In genomic region chr5:28784339-28784966, GRCm38 (mm10) we compare ENCODE assay signal across 28 mouse cellular contexts.
DNase-seq lines count a peak whose midpoint lies in the region; ATAC-seq and TF ChIP-seq lines count a peak whose summit lies in the region.
"Had no signal": no experiment of that assay in that cellular context is flagged by ENCODE, and none has a peak within 500 bp of the region (broad histone marks: within the 10 kb centered on the region; RNA-seq: fewer than 3 reads in every experiment).

No protein-coding gene starts in this region.

- H3K9me3 ChIP-seq in forebrain, postnatal 0 days (ENCODE audit: low read length), result no peaks in the 10 kb centered on the region
- no peaks in the 10 kb centered on the region for H3K9me3 ChIP-seq in forebrain, embryonic 13.5 days (replicated peaks)
- H3K9me3 ChIP-seq in lung, embryonic 14.5 days (ENCODE audit: low read depth, low read length), result no peaks in the 10 kb centered on the region
- H3K9me3 ChIP-seq: embryonic facial prominence, embryonic 10.5 days; embryonic facial prominence, embryonic 13.5 days; forebrain, embryonic 15.5 days; heart, embryonic 10.5 days; heart, embryonic 13.5 days; hindbrain, embryonic 12.5 days; hindbrain, embryonic 15.5 days had no signal

- peak; percentile 29 for DNase-seq in forebrain, postnatal 0 days
- DNase-seq in lung, embryonic 14.5 days, result no peak
- DNase-seq in lung, postnatal 4 days, result no peak
- peak; percentile 49 to 62 for DNase-seq in right cerebral cortex, postnatal 10 days (ENCODE audit: low spot score in 2 of 2)
- DNase-seq in right cerebral cortex, postnatal 36 days (ENCODE audit: low spot score in 2 of 2), result no peak
- no peak for DNase-seq in ovary, postnatal 14 days (ENCODE audit: low spot score)
- DNase-seq: adrenal gland, adult 2 months; adrenal gland, postnatal 14 days; B cell, adult 2 months; cerebellum, adult 11-12 months; cerebellum, adult 8-10 months; cerebellum, postnatal 10 days; cerebellum, postnatal 36 days; embryo, embryonic 11 days; gastrocnemius, postnatal 10 days; gastrocnemius, postnatal 36 days; heart, adult 2 months; heart, postnatal 14 days; heart, postnatal 4 days had no signal

- H3K27me3 ChIP-seq in forebrain, postnatal 0 days (ENCODE audit: insufficient read depth, low read length), result no peaks in the 10 kb centered on the region
- H3K27me3 ChIP-seq in forebrain, embryonic 13.5 days, result peaks cover 8% of the 10 kb centered on the region; the same call in 1 of the 2 replicates
- H3K27me3 ChIP-seq in lung, embryonic 14.5 days (ENCODE audit: insufficient read depth, low read length), result no peaks in the 10 kb centered on the region
- H3K27me3 ChIP-seq: embryonic facial prominence, embryonic 13.5 days; forebrain, embryonic 15.5 days; heart, embryonic 13.5 days; hindbrain, embryonic 12.5 days; hindbrain, embryonic 15.5 days had no signal

- no peak for TF ChIP-seq CTCF in forebrain, postnatal 0 days (IDR thresholded peaks at IDR 0.05; ENCODE audit: low read depth)
- no peak for TF ChIP-seq CTCF in lung, embryonic 14.5 days (IDR thresholded peaks at IDR 0.05; ENCODE audit: low read depth)

- no peak overlapping the region for H3K9ac ChIP-seq in forebrain, postnatal 0 days
- H3K9ac ChIP-seq in forebrain, embryonic 13.5 days, result no peak overlapping the region
- H3K9ac ChIP-seq in lung, embryonic 14.5 days, result no peak overlapping the region
- H3K9ac ChIP-seq: embryonic facial prominence, embryonic 13.5 days; forebrain, embryonic 15.5 days; heart, embryonic 13.5 days; hindbrain, embryonic 12.5 days; hindbrain, embryonic 15.5 days had no signal

- no peak overlapping the region for H3K27ac ChIP-seq in forebrain, postnatal 0 days (ENCODE audit: low read depth, low read length)
- no peak overlapping the region for H3K27ac ChIP-seq in forebrain, embryonic 13.5 days
- H3K27ac ChIP-seq in lung, embryonic 14.5 days (ENCODE audit: low read depth), result 0 out of 2 replicates have a peak overlapping the region, but pooled peaks have one; percentile 56
- H3K27ac ChIP-seq: embryonic facial prominence, embryonic 10.5 days; embryonic facial prominence, embryonic 13.5 days; forebrain, embryonic 15.5 days; heart, adult 2 months; heart, embryonic 10.5 days; heart, embryonic 13.5 days; hindbrain, embryonic 12.5 days; hindbrain, embryonic 15.5 days had no signal

- no peaks in the 10 kb centered on the region for H3K4me1 ChIP-seq in forebrain, postnatal 0 days (ENCODE audit: insufficient read depth)
- H3K4me1 ChIP-seq in forebrain, embryonic 13.5 days, result peaks cover 5% of the 10 kb centered on the region; the same call in 1 of the 2 replicates
- H3K4me1 ChIP-seq in lung, embryonic 14.5 days (ENCODE audit: insufficient read depth), result no peaks in the 10 kb centered on the region
- H3K4me1 ChIP-seq: embryonic facial prominence, embryonic 10.5 days; embryonic facial prominence, embryonic 13.5 days; forebrain, embryonic 15.5 days; heart, embryonic 10.5 days; heart, embryonic 13.5 days; hindbrain, embryonic 12.5 days; hindbrain, embryonic 15.5 days had no signal

- H3K4me3 ChIP-seq in forebrain, postnatal 0 days (ENCODE audit: low read depth, low read length), result no peak overlapping the region
- no peak overlapping the region for H3K4me3 ChIP-seq in forebrain, embryonic 13.5 days
- H3K4me3 ChIP-seq in lung, embryonic 14.5 days (ENCODE audit: low read depth, low read length), result no peak overlapping the region
- H3K4me3 ChIP-seq: embryonic facial prominence, embryonic 10.5 days; embryonic facial prominence, embryonic 13.5 days; erythroblast, embryonic 14.5 days; forebrain, embryonic 15.5 days; heart, adult 2 months; heart, embryonic 10.5 days; heart, embryonic 13.5 days; hindbrain, embryonic 12.5 days; hindbrain, embryonic 15.5 days had no signal

- 83% methylated on average over 6 of the region's 6 CpGs for WGBS in forebrain, postnatal 0 days
- WGBS in forebrain, embryonic 13.5 days, result 93% methylated on average over 6 of the region's 6 CpGs
- 89% methylated on average over 6 of the region's 6 CpGs for WGBS in lung, embryonic 14.5 days

- H3K4me2 ChIP-seq in forebrain, postnatal 0 days (ENCODE audit: low read depth), result no peak overlapping the region
- H3K4me2 ChIP-seq in forebrain, embryonic 13.5 days, result no peak overlapping the region
- no peak overlapping the region for H3K4me2 ChIP-seq in lung, embryonic 14.5 days
- H3K4me2 ChIP-seq: embryonic facial prominence, embryonic 13.5 days; forebrain, embryonic 15.5 days; heart, embryonic 13.5 days; hindbrain, embryonic 12.5 days; hindbrain, embryonic 15.5 days had no signal

- peak; percentile 76 for ATAC-seq in forebrain, postnatal 0 days
- ATAC-seq in forebrain, embryonic 13.5 days, result no peak
- no peak for ATAC-seq in lung, embryonic 14.5 days (ENCODE audit: insufficient read depth)
- ATAC-seq: forebrain, embryonic 15.5 days had no signal

- no peaks in the 10 kb centered on the region for H3K36me3 ChIP-seq in forebrain, postnatal 0 days (ENCODE audit: insufficient read depth)
- no peaks in the 10 kb centered on the region for H3K36me3 ChIP-seq in forebrain, embryonic 13.5 days (ENCODE audit: poor library complexity, severe bottlenecking)
- H3K36me3 ChIP-seq in lung, embryonic 14.5 days (ENCODE audit: insufficient read depth), result no peaks in the 10 kb centered on the region
- H3K36me3 ChIP-seq: embryonic facial prominence, embryonic 10.5 days; embryonic facial prominence, embryonic 13.5 days; forebrain, embryonic 15.5 days; heart, embryonic 10.5 days; heart, embryonic 13.5 days; hindbrain, embryonic 12.5 days; hindbrain, embryonic 15.5 days had no signal

Comparison
In these comparisons a context has a peak if more than half of its experiments do, and no peak if none do; other contexts are left out.
1. DNase-seq: peak in forebrain, postnatal 0 days (single experiment) and right cerebral cortex, postnatal 10 days (2 of 2); none in lung, embryonic 14.5 days (single experiment), lung, postnatal 4 days (0 of 2), right cerebral cortex, postnatal 36 days (0 of 2) and ovary, postnatal 14 days (single experiment).